Mouse (Mus musculus) cortical plate, adult 2 months (tissue): ENCODE results near the gene Ier5.

Experiments used
- CTCF ChIP-seq: fragments of 200-500 bp; IDR thresholded peaks from 2 replicates; pipeline ENCODE4 v1.5.1; 2011; ENCODE audit warnings: mild to moderate bottlenecking, control low read depth, low read length; ENCODE audit not compliant: insufficient read depth; ENCODE audit errors: extremely low read depth
- POLR2A ChIP-seq: fragments of 200-500 bp; IDR thresholded peaks from 2 replicates; pipeline ENCODE4 v1.6.1; 2011; ENCODE audit warnings: mild to moderate bottlenecking, low read length, control low read depth; ENCODE audit not compliant: insufficient read depth; ENCODE audit errors: extremely low read depth

- TF ChIP-seq CTCF (no peak), POLR2A (no peak)
Measured at GRCm38 (mm10) chr1:155091842-155092800, 7.3 kb downstream of the Ier5 start.
